Mouse (Mus musculus) bone marrow macrophage, adult 2 months (primary cell): Measurements from ENCODE around the gene Yif1a.

Source experiments
- CTCF ChIP-seq: IDR thresholded peaks from 2 replicates; pipeline ENCODE4 v1.5.1; 2012; ENCODE audit warnings: low read depth, mild to moderate bottlenecking, low read length, moderate library complexity
- POLR2A ChIP-seq: IDR thresholded peaks from 2 replicates; pipeline ENCODE4 v1.6.1; 2012; ENCODE audit warnings: mild to moderate bottlenecking, low read depth, low read length, borderline replicate concordance

GRCm38 (mm10) chr19:5083961-5084833, 4.1 kb upstream of the Yif1a start:
- TF ChIP-seq POLR2A (no peak), CTCF (no peak)
